In genomic region chr6:22280217-22280861, GRCm38 (mm10) we compare ENCODE assay signal across 8 mouse cellular contexts. TPM values are rescaled to one million over a fixed set of nuclear protein-coding genes. Genes with fewer than 3 reads are reported as not detected.
DNase-seq lines count a peak whose midpoint lies in the region; ATAC-seq lines count a peak whose summit lies in the region.

No protein-coding gene starts in this region.

- H3K9ac ChIP-seq in forebrain, embryonic 16.5 days (replicated peaks; ENCODE audit: low read depth, low read length) = no peak overlapping the region
- H3K9ac ChIP-seq in intestine, embryonic 16.5 days (ENCODE audit: low read depth, low read length) = no peak overlapping the region
- no peak overlapping the region for H3K9ac ChIP-seq in limb, embryonic 11.5 days (ENCODE audit: low read length)
- H3K9ac ChIP-seq in neural tube, embryonic 15.5 days (replicated peaks) = no peak overlapping the region

- ATAC-seq in forebrain, embryonic 16.5 days = peak; percentile 65
- ATAC-seq in intestine, embryonic 16.5 days = peak; percentile 56
- ATAC-seq in limb, embryonic 11.5 days (ENCODE audit: insufficient number of reproducible peaks, low FRiP score, low TSS enrichment, low read depth) = peak; percentile 67
- ATAC-seq in neural tube, embryonic 15.5 days (ENCODE audit: low FRiP score) = peak; percentile 38; the same call in 1 of the 2 replicates

- H3K4me2 ChIP-seq in forebrain, embryonic 16.5 days (ENCODE audit: low read length) = no peak overlapping the region
- 0 out of 2 replicates have a peak overlapping the region, but pooled peaks have one; percentile 1 for H3K4me2 ChIP-seq in intestine, embryonic 16.5 days (ENCODE audit: low read depth, low read length)
- H3K4me2 ChIP-seq in limb, embryonic 11.5 days (ENCODE audit: low read depth, severe bottlenecking) = peak overlapping the region; percentile 3; the same call in 1 of the 2 replicates
- peak overlapping the region; percentile 32 for H3K4me2 ChIP-seq in neural tube, embryonic 15.5 days

- H3K4me3 ChIP-seq in forebrain, embryonic 16.5 days (replicated peaks; ENCODE audit: low read length) = no peak overlapping the region
- no peak overlapping the region for H3K4me3 ChIP-seq in intestine, embryonic 16.5 days (ENCODE audit: low read length)
- no peak overlapping the region for H3K4me3 ChIP-seq in limb, embryonic 11.5 days (ENCODE audit: low read depth, low read length)
- H3K4me3 ChIP-seq in neural tube, embryonic 15.5 days (replicated peaks) = no peak overlapping the region

- H3K4me1 ChIP-seq in forebrain, embryonic 16.5 days (replicated peaks; ENCODE audit: control insufficient read depth, insufficient read depth, low read length) = peaks cover 4% of the 10 kb centered on the region
- H3K4me1 ChIP-seq in intestine, embryonic 16.5 days (ENCODE audit: control insufficient read depth, insufficient read depth, low read length) = peaks cover 5% of the 10 kb centered on the region; the same call in 1 of the 2 replicates
- peaks cover 10% of the 10 kb centered on the region; the same call in 1 of the 2 replicates for H3K4me1 ChIP-seq in limb, embryonic 11.5 days (ENCODE audit: control insufficient read depth, insufficient read depth, low read length)
- H3K4me1 ChIP-seq in neural tube, embryonic 15.5 days = peaks cover 6% of the 10 kb centered on the region; the same call in 1 of the 2 replicates

- no peak overlapping the region for H3K27ac ChIP-seq in forebrain, embryonic 16.5 days (ENCODE audit: low read length)
- no peak overlapping the region for H3K27ac ChIP-seq in intestine, embryonic 16.5 days (ENCODE audit: low read length)
- no peak overlapping the region for H3K27ac ChIP-seq in limb, embryonic 11.5 days (replicated peaks; ENCODE audit: low read depth, low read length)
- H3K27ac ChIP-seq in neural tube, embryonic 15.5 days (replicated peaks) = no peak overlapping the region

- peak; percentile 29 for DNase-seq in embryo, embryonic 11 days
- DNase-seq in embryo, embryonic 10 days (ENCODE audit: low spot score) = no peak
- peak; percentile 94 for DNase-seq in adipocyte (ENCODE audit: low spot score)
- DNase-seq in limb, embryonic 11.5 days (ENCODE audit: low spot score) = peak; percentile 51
- no peak for DNase-seq in testis, postnatal 14 days (ENCODE audit: low spot score)

- 45% methylated on average over 14 of the region's 14 CpGs for WGBS in forebrain, embryonic 16.5 days
- 44% methylated on average over 14 of the region's 14 CpGs for WGBS in intestine, embryonic 16.5 days
- 35% methylated on average over 14 of the region's 14 CpGs for WGBS in limb, embryonic 11.5 days
- WGBS in neural tube, embryonic 15.5 days = 49% methylated on average over 14 of the region's 14 CpGs

- no peaks in the 10 kb centered on the region for H3K9me3 ChIP-seq in forebrain, embryonic 16.5 days (ENCODE audit: control insufficient read depth, low read length)
- no peaks in the 10 kb centered on the region for H3K9me3 ChIP-seq in intestine, embryonic 16.5 days (ENCODE audit: control insufficient read depth, low read length)
- H3K9me3 ChIP-seq in limb, embryonic 11.5 days (ENCODE audit: control insufficient read depth, low read length) = no peaks in the 10 kb centered on the region
- H3K9me3 ChIP-seq in neural tube, embryonic 15.5 days (replicated peaks) = no peaks in the 10 kb centered on the region

- no peaks in the 10 kb centered on the region for H3K27me3 ChIP-seq in forebrain, embryonic 16.5 days (replicated peaks; ENCODE audit: control insufficient read depth, insufficient read depth, low read length)
- H3K27me3 ChIP-seq in intestine, embryonic 16.5 days (replicated peaks; ENCODE audit: control insufficient read depth, insufficient read depth, low read length) = no peaks in the 10 kb centered on the region
- H3K27me3 ChIP-seq in limb, embryonic 11.5 days (ENCODE audit: control insufficient read depth, insufficient read depth, low read length) = no peaks in the 10 kb centered on the region
- H3K27me3 ChIP-seq in neural tube, embryonic 15.5 days (replicated peaks) = no peaks in the 10 kb centered on the region

- no peaks in the 10 kb centered on the region for H3K36me3 ChIP-seq in forebrain, embryonic 16.5 days (ENCODE audit: control insufficient read depth, insufficient read depth)
- no peaks in the 10 kb centered on the region for H3K36me3 ChIP-seq in intestine, embryonic 16.5 days (ENCODE audit: control insufficient read depth, insufficient read depth, low read length)
- no peaks in the 10 kb centered on the region for H3K36me3 ChIP-seq in limb, embryonic 11.5 days (ENCODE audit: control insufficient read depth, insufficient read depth, low read length)
- no peaks in the 10 kb centered on the region for H3K36me3 ChIP-seq in neural tube, embryonic 15.5 days

RNA-seq across cellular contexts. Expression of gene Wnt16, which starts 7.7 kb away (rescaled TPM):
- 0.18 TPM in 1 of 2 replicates, not detected in the other for polyA plus RNA-seq in forebrain, embryonic 16.5 days (2015; fragmentation: Nextera tagmentation; extraction: Ambion mirVana)
- 0.16 and 0.23 TPM in 2 replicates for polyA plus RNA-seq in intestine, embryonic 16.5 days (2015; fragmentation: Nextera tagmentation; extraction: Ambion mirVana)
- polyA plus RNA-seq in limb, embryonic 11.5 days (2014; fragmentation: Nextera tagmentation; extraction: Ambion mirVana) = 0.51 and 0.88 TPM in 2 replicates
- polyA plus RNA-seq in neural tube, embryonic 15.5 days (2015; fragmentation: Nextera tagmentation; extraction: Ambion mirVana) = 0.54 and 0.88 TPM in 2 replicates

Comparison
In these comparisons a context has a peak if more than half of its experiments do, and no peak if none do; other contexts are left out.
1. DNase-seq: peak in embryo, embryonic 11 days (single experiment), adipocyte (single experiment) and limb, embryonic 11.5 days (single experiment); none in embryo, embryonic 10 days (single experiment) and testis, postnatal 14 days (single experiment).
2. Peak in every context shown above with its lines, with median percentiles within 50 percentile points of each other: ATAC-seq.